Mouse (Mus musculus) forebrain, embryonic 16.5 days (tissue): ENCODE data around the gene Rgs2. TPM values are rescaled to one million over a fixed set of nuclear protein-coding genes. Genes with fewer than 3 reads are reported as not detected.

Experiments
- ATAC-seq: fragments of 200-750 bp; cut with Nextera tagmentation; 2 replicates; pipeline ENCODE4 v1.8.0; 2017; ENCODE audit warnings: mild to moderate bottlenecking, moderate library complexity
- H3K27ac ChIP-seq: fragments of 300-500 bp; sonication (generic); 2 replicates; pipeline ENCODE4 v1.5.1; 2014; ENCODE audit warnings: low read length, control low read depth
- H3K27me3 ChIP-seq: fragments of 300-500 bp; sonication (generic); replicated peaks from 2 replicates; pipeline ENCODE4 v1.6.1; 2014; ENCODE audit warnings: low read length; ENCODE audit not compliant: control insufficient read depth, insufficient read depth
- H3K36me3 ChIP-seq: fragments of 300-500 bp; sonication (generic); 2 replicates; pipeline ENCODE4 v1.6.1; 2014; ENCODE audit not compliant: control insufficient read depth, insufficient read depth
- H3K4me1 ChIP-seq: fragments of 300-500 bp; sonication (generic); replicated peaks from 2 replicates; pipeline ENCODE4 v1.6.1; 2014; ENCODE audit warnings: low read length; ENCODE audit not compliant: control insufficient read depth, insufficient read depth
- H3K4me2 ChIP-seq: fragments of 300-500 bp; sonication (generic); 2 replicates; pipeline ENCODE4 v1.6.1; 2014; ENCODE audit warnings: mild to moderate bottlenecking, low read length, control low read depth
- H3K4me3 ChIP-seq: fragments of 300-500 bp; sonication (generic); replicated peaks from 2 replicates; pipeline ENCODE4 v1.5.1; 2014; ENCODE audit warnings: mild to moderate bottlenecking, low read length, control low read depth
- H3K9ac ChIP-seq: fragments of 300-500 bp; sonication (generic); replicated peaks from 2 replicates; pipeline ENCODE4 v1.6.1; 2014; ENCODE audit warnings: low read depth, low read length, control low read depth
- H3K9me3 ChIP-seq: fragments of 300-500 bp; sonication (generic); 2 replicates; pipeline ENCODE4 v1.6.1; 2016; ENCODE audit warnings: low read length; ENCODE audit not compliant: control insufficient read depth
- WGBS: fragments of 180-500 bp; shearing (Covaris S2); extraction: QIAGEN DNeasy Blood & Tissue Kit; methylation state at CpG from one replicate; pipeline ENCODE4 v1.1.7; 2014; 5-methylcytosine and 5-hydroxymethylcytosine counted together
- polyA plus RNA-seq: library from polyadenylated mRNA; unstranded; fragments of >200 nt; fragmentation: Nextera tagmentation; extraction: Ambion mirVana; gene quantifications from 2 replicates; pipeline ENCODE4 v1.2.1, GENCODE M21; 2015

Rgs2 gene
- polyA plus RNA-seq, 1 experiment from 2014 or later: 85.7 TPM

DNA sequence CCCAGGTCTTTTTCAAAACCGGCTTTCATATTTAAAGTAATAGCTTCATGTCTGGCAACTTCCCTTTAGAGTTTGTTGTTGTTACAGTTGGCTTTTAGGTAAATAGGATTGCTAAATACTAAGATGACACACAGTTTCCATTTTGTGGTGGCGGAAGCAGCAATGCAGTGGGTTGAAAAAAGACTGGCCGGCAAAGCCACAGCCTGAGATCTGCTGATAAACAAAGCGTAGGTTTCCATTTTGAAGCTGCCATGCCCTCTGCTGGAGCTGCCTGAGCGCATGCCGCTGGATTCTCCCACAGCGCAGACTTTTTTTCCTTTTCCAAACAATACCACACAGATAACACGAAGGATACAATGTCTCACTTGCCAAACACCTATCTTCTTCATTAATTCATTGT, 2.6 kb upstream of the Rgs2 start:
- WGBS: 3% methylated on average over 8 of the region's 8 CpGs
- Histone ChIP-seq H3K9ac (0 out of 2 replicates have a peak overlapping the region, but pooled peaks have one; percentile 29), H3K9me3 (no peaks in the 10 kb centered on the region), H3K4me2 (peak overlapping the region; percentile 50), H3K27ac (no peak overlapping the region), H3K4me3 (peak overlapping the region; percentile 21; the same call in 1 of the 2 replicates), H3K4me1 (peaks cover 15% of the 10 kb centered on the region), H3K36me3 (no peaks in the 10 kb centered on the region), H3K27me3 (no peaks in the 10 kb centered on the region)
- no peak for ATAC-seq

DNA sequence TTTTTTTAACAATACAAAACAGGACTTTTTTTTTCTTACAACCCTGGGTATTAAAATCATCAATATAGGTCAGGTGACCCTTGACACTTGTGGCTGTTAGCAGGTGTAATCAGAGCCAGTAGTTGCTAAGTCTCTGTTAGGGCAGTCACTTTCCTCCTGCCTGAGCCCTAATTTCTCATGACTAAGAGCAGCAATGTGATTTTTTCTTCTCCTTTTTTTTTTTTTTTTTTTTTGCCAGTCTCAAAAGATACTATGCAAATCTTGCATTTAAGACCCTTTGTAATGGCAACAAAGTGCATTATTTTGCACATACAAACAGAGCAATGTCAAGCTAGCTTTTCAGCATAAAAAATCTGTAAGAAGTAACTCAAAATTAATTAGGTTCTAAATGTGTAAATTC, 1.7 kb upstream of the Rgs2 start:
- H3K4me1 ChIP-seq: peaks cover 15% of the 10 kb centered on the region
- no peak overlapping the region for H3K4me2 ChIP-seq
- ATAC-seq: no peak
- H3K27ac ChIP-seq: no peak overlapping the region
- H3K9me3 ChIP-seq: no peaks in the 10 kb centered on the region
- H3K4me3 ChIP-seq: no peak overlapping the region
- H3K9ac ChIP-seq: no peak overlapping the region
- no peaks in the 10 kb centered on the region for H3K27me3 ChIP-seq
- H3K36me3 ChIP-seq: no peaks in the 10 kb centered on the region

DNA sequence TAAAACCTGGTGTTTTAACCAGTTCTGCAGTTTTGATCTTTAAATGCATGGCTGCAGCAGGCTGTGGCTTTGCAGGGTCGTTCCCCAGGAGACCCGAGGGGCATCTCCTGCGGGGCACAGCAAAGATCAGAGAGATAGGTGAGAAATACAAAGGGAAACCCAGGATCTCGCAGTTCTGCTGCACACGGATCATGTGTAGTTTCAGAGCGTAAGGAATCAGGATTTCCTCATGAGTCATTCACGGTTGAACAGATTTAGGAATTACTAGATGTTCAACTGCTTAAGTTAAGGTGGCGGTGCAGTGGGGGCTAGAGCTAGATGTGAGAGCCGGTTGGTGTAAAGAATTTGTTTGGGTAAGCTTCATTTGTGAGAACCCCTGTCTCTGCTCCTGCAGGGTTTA, 780 bp upstream of the Rgs2 start:
- H3K36me3 ChIP-seq: no peaks in the 10 kb centered on the region
- peak overlapping the region; percentile 83 for H3K4me3 ChIP-seq
- no peak; the same call in 1 of the 2 replicates for ATAC-seq
- no peaks in the 10 kb centered on the region for H3K9me3 ChIP-seq
- peak overlapping the region; percentile 94 for H3K4me2 ChIP-seq
- peaks cover 15% of the 10 kb centered on the region for H3K4me1 ChIP-seq
- peak overlapping the region; percentile 45 for H3K27ac ChIP-seq
- peak overlapping the region; percentile 76 for H3K9ac ChIP-seq
- no peaks in the 10 kb centered on the region for H3K27me3 ChIP-seq
- WGBS: under 1% methylated on average over 9 of the region's 9 CpGs

DNA sequence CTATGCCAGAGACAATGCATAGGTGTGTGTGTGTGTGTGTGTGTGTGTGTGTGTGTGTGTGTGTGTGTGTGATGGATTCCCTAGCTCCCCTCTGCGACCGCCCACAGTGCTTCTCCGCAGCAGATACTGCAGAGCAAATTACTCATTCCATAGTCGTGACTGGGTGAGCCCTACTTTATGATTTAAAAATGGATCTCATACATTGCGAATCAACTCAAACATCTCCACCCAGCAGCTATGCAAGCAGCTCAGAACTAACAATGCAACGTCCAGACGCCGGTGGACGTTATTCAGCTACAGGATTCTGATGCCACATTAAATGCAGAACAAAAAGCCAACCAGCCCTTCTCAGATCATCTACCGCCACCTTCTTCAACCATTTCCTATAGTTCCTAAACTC, 545 bp downstream of the Rgs2 start:
- WGBS: under 1% methylated on average over 10 of the region's 10 CpGs
- peak overlapping the region; percentile 79 for H3K27ac ChIP-seq

DNA sequence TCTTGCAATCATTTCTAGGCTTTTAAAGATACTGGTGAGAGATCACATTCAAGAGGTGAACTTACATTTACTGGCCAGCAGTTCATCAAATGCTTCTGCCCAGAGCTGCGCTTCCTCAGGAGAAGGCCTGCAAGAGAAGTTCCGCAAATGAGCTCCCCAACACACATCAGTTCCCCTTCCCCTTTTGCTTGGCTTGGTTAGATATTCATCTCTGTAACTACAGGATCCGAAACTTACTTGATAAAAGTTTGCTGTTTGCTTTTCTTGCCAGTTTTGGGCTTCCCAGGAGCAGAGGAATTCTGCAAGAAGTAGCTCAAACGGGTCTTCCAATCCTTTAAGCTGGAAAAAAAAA, 1.3 kb downstream of the Rgs2 start:
- Histone ChIP-seq H3K4me3 (peak overlapping the region; percentile 83), H3K27me3 (no peaks in the 10 kb centered on the region), H3K27ac (no peak overlapping the region), H3K9ac (peak overlapping the region; percentile 76; the same call in 1 of the 2 replicates), H3K9me3 (no peaks in the 10 kb centered on the region), H3K4me1 (peaks cover 15% of the 10 kb centered on the region), H3K36me3 (no peaks in the 10 kb centered on the region), H3K4me2 (peak overlapping the region; percentile 94)
- 64% methylated on average over 4 of the region's 4 CpGs for WGBS
- no peak for ATAC-seq

More for the DNA sequence above, 545 bp downstream of the Rgs2 start:
- Histone ChIP-seq H3K4me3 (peak overlapping the region; percentile 83), H3K9ac (peak overlapping the region; percentile 76), H3K4me1 (peaks cover 15% of the 10 kb centered on the region), H3K27me3 (no peaks in the 10 kb centered on the region), H3K36me3 (no peaks in the 10 kb centered on the region), H3K4me2 (peak overlapping the region; percentile 94), H3K9me3 (no peaks in the 10 kb centered on the region)
- peak; percentile 5 for ATAC-seq

DNA sequence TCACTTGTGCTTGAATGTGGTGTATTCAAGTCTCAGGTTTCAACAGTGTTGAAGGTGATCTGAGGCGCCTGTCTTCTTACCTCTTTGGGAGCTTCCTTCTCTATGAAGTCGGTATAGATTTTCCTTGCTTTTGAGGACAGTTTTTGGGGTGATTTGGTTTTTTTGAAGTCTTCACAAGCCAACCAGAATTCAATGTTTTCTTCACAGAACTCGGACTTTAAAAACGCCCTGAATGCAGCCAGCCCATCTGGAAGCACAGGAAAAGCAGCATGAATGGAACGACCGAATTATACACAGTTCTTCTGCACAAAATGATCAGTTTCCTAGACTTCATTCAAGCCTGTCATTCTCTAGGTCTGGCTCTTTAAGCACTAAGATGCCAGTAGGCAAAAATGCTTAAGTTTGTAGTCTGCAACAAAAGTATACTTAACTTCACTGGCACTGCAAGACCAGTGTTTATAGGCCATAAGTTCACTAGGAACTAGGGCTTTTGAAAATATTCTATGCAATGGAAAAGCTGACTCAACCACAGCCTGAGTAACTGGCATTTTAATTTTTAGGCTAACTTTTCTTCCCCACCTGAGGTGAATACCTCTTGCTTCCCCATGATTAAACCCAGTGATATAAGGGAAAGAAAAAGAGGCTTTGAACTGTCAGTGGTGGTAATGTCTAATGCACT, 1.8 kb downstream of the Rgs2 start:
- Histone ChIP-seq H3K4me1 (peaks cover 15% of the 10 kb centered on the region), H3K4me2 (peak overlapping the region; percentile 94), H3K27ac (no peak overlapping the region), H3K27me3 (no peaks in the 10 kb centered on the region), H3K9me3 (no peaks in the 10 kb centered on the region), H3K4me3 (peak overlapping the region; percentile 83), H3K9ac (no peak overlapping the region), H3K36me3 (no peaks in the 10 kb centered on the region)
- WGBS: 92% methylated on average over 6 of the region's 6 CpGs
- no peak for ATAC-seq

DNA sequence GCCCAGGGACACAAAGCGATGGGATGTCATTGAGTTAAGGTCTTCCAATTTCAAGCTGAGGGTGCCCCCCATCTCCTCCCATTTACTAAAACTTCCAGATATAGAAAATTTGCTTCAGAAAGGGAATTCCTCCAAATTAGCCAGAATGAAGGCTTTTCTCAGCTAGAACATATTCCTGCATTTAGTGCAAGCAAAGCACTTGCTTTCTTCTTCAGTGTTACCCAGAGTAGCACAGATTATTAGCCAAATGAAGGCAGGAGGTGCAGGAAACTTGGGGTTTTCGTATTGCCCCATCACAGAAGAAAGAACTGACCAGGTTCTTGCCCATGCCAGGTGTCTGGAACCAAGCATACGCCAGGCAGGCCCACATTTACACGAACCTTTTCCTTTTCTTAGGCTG, 3.7 kb downstream of the Rgs2 start:
- H3K4me1 ChIP-seq: peaks cover 15% of the 10 kb centered on the region
- 89% methylated on average over 4 of the region's 4 CpGs for WGBS
- H3K4me2 ChIP-seq: no peak overlapping the region

DNA sequence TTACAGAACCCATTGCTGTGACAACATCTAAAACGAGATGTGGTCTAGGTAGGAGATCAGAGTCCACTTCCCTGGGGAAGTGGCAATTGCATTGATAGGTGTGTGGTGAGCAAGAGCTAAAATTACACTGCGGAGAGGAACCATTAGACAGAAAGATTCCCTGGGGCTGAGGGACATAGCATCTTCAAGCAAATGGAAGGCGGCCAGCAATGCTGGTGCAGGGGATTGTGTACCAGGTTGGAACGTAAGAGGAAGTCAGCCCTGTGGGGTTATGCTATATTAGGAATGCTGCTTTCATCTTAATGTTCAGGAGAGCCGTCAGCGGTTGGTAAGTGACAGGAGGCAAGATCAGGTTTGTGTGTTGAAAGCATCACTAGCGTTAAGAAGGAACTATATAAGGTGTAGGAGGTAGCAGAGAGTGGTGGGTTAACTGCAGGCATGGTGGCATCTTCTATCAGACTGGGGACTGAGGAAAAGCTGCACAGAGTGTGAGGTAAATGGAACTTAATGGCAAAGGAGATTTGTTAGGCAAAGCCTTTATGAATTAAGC, 4.5 kb downstream of the Rgs2 start:
- no peak overlapping the region for H3K4me2 ChIP-seq
- no peaks in the 10 kb centered on the region for H3K36me3 ChIP-seq
- ATAC-seq: no peak
- no peaks in the 10 kb centered on the region for H3K27me3 ChIP-seq
- H3K27ac ChIP-seq: no peak overlapping the region
- 82% methylated on average over 7 of the region's 7 CpGs for WGBS
- H3K9me3 ChIP-seq: no peaks in the 10 kb centered on the region
- no peak overlapping the region for H3K4me3 ChIP-seq
- peaks cover 8% of the 10 kb centered on the region for H3K4me1 ChIP-seq
- no peak overlapping the region for H3K9ac ChIP-seq

More for the DNA sequence above, 3.7 kb downstream of the Rgs2 start:
- no peaks in the 10 kb centered on the region for H3K9me3 ChIP-seq
- H3K27ac ChIP-seq: no peak overlapping the region
- no peak for ATAC-seq
- no peaks in the 10 kb centered on the region for H3K36me3 ChIP-seq
- H3K9ac ChIP-seq: no peak overlapping the region
- no peaks in the 10 kb centered on the region for H3K27me3 ChIP-seq
- H3K4me3 ChIP-seq: no peak overlapping the region

DNA sequence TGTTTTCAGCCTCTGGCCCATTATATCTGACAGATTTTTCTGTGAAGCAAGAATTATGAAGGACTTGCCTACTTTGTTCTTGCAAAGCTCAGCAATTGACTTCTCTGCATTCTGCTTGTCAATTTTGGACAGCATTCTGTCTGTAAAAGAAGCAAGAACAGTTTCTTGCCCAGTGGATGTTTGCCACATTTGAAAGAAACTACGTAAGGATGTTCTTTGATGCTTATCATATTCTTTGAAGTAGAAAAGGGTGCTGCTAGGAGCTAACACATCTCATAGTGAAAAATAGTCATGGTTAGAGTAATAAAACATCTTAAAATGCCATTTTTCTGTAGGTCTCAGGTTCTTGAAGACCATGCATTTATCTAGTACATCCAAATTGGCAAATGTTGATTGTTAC, 10.9 kb downstream of the Rgs2 start:
- H3K9me3 ChIP-seq: no peaks in the 10 kb centered on the region
- H3K9ac ChIP-seq: no peak overlapping the region
- no peak overlapping the region for H3K4me2 ChIP-seq
- H3K27ac ChIP-seq: no peak overlapping the region
- 0 out of 2 replicates have a peak, but pooled peaks cover 2% of the 10 kb centered on the region for H3K4me1 ChIP-seq
- H3K27me3 ChIP-seq: no peaks in the 10 kb centered on the region
- no peak overlapping the region for H3K4me3 ChIP-seq
- H3K36me3 ChIP-seq: no peaks in the 10 kb centered on the region
- ATAC-seq: no peak
- 82% methylated on average over 1 of the region's 1 CpGs for WGBS
